In the genomic region with DNA sequence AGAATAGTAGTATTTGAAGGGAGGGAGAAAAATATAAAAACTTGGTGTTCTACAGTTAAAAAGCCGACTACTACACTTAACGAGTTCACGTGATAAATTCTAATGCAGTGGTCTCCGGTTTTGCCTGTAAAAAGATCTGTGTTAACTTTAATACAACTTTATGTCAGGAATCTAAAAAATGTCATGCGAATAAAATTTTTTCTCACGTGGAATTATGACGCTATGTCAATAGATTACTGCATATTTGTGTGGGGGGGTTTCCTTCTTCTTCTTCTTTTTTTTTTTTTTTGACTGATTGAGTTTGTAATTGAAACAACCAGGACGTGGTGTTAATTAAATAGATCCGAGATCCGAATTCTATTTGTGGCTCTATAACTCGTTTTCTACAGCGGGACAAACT, we compare ENCODE assay signal across 8 mouse cellular contexts. TPM values are rescaled to one million over a fixed set of nuclear protein-coding genes. Genes with fewer than 3 reads are reported as not detected.
DNase-seq lines count a peak whose midpoint lies in the region; ATAC-seq lines count a peak whose summit lies in the region.

No protein-coding gene starts in this region.

- WGBS in heart, embryonic 15.5 days: 11% methylated on average over 12 of the region's 12 CpGs
- 21% methylated on average over 12 of the region's 12 CpGs for WGBS in hindbrain, embryonic 10.5 days
- 24% methylated on average over 12 of the region's 12 CpGs for WGBS in midbrain, embryonic 10.5 days

- H3K27ac ChIP-seq in heart, embryonic 15.5 days: no peak overlapping the region
- H3K27ac ChIP-seq in hindbrain, embryonic 10.5 days: peak overlapping the region; percentile 99
- peak overlapping the region; percentile 99 for H3K27ac ChIP-seq in midbrain, embryonic 10.5 days (replicated peaks)

- H3K9me3 ChIP-seq in heart, embryonic 15.5 days (replicated peaks): no peaks in the 10 kb centered on the region
- no peaks in the 10 kb centered on the region for H3K9me3 ChIP-seq in hindbrain, embryonic 10.5 days
- no peaks in the 10 kb centered on the region for H3K9me3 ChIP-seq in midbrain, embryonic 10.5 days (replicated peaks)

- ATAC-seq in heart, embryonic 15.5 days (replicated peaks; ENCODE audit: insufficient number of reproducible peaks, insufficient read depth, low FRiP score, low read depth): no peak
- ATAC-seq in monocyte, adult 5-6 weeks (replicated peaks; ENCODE audit: insufficient number of reproducible peaks, low FRiP score, low TSS enrichment, poor library complexity, severe bottlenecking): no peak

- H3K4me1 ChIP-seq in heart, embryonic 15.5 days (replicated peaks): peaks cover 42% of the 10 kb centered on the region
- peaks cover 29% of the 10 kb centered on the region for H3K4me1 ChIP-seq in hindbrain, embryonic 10.5 days (replicated peaks)
- H3K4me1 ChIP-seq in midbrain, embryonic 10.5 days: peaks cover 43% of the 10 kb centered on the region

- H3K9ac ChIP-seq in heart, embryonic 15.5 days: peak overlapping the region; percentile 96

- no peaks in the 10 kb centered on the region for H3K27me3 ChIP-seq in heart, embryonic 15.5 days
- H3K27me3 ChIP-seq in hindbrain, embryonic 10.5 days (ENCODE audit: insufficient read depth, poor library complexity, severe bottlenecking): no peaks in the 10 kb centered on the region
- no peaks in the 10 kb centered on the region for H3K27me3 ChIP-seq in midbrain, embryonic 10.5 days (ENCODE audit: low read depth, poor library complexity, severe bottlenecking)

- H3K4me3 ChIP-seq in heart, embryonic 15.5 days: peak overlapping the region; percentile 95
- peak overlapping the region; percentile 96 for H3K4me3 ChIP-seq in hindbrain, embryonic 10.5 days
- peak overlapping the region; percentile 96 for H3K4me3 ChIP-seq in midbrain, embryonic 10.5 days

- H3K36me3 ChIP-seq in heart, embryonic 15.5 days: no peaks in the 10 kb centered on the region
- H3K36me3 ChIP-seq in hindbrain, embryonic 10.5 days: peaks cover 8% of the 10 kb centered on the region
- H3K36me3 ChIP-seq in midbrain, embryonic 10.5 days: peaks cover 9% of the 10 kb centered on the region

- intact Hi-C loops in heart, postnatal 25 days (cut with DNase I): loop anchor here (5.0 kb wide), 1 partner anchor 181 kb away; a partner anchor contains a TSS

- H3K4me2 ChIP-seq in heart, embryonic 15.5 days: peak overlapping the region; percentile 68

- no peak for DNase-seq in heart, postnatal 25 days (ENCODE audit: low spot score)
- DNase-seq in Muller cell, postnatal 12 days (ENCODE audit: inconsistent ontology term): peak; percentile 44
- no peak for DNase-seq in hindbrain, embryonic 10.5 days (ENCODE audit: low spot score)
- DNase-seq in midbrain, embryonic 10.5 days (ENCODE audit: low spot score): no peak
- no peak for DNase-seq in T-cell, adult 2 months (ENCODE audit: low spot score)
- no peak for DNase-seq in natural killer cell, adult 2 months (ENCODE audit: low spot score in 2 of 2)

RNA-seq across cellular contexts. Expression of a gene that starts 1.2 kb away (rescaled TPM):
- polyA plus RNA-seq in heart, embryonic 15.5 days (2015; fragmentation: Nextera tagmentation; extraction: Ambion mirVana): 54.1 and 64.6 TPM in 2 replicates
- 100 to 1,000 TPM in 1 of 2 experiments, 10 to 100 TPM in 1; 94.6 to 112 TPM for total RNA-seq in heart, postnatal 25 days (2021)
- 89.5 and 91.2 TPM in 2 replicates for polyA plus RNA-seq in hindbrain, embryonic 10.5 days (2016; fragmentation: Nextera tagmentation; extraction: Ambion mirVana)
- polyA plus RNA-seq in midbrain, embryonic 10.5 days (2016; fragmentation: Nextera tagmentation; extraction: Ambion mirVana): 82.0 and 91.4 TPM in 2 replicates
- 78.7 to 109 TPM (median 79.7 TPM) in 3 replicates for total RNA-seq in monocyte, adult 5-6 weeks (2017)
